Mouse (Mus musculus) fibroblast of lung, adult 2 months (primary cell): ENCODE measurements around the gene Nup85.
A peak's percentile ranks its signal among the peaks of the same experiment; 100 is the strongest.

Experiments used
- DNase-seq: peaks from one replicate; pipeline ENCODE4 v3.0.0-alpha.2; 2011; ENCODE audit warnings: low read depth

The Nup85 gene

DNA sequence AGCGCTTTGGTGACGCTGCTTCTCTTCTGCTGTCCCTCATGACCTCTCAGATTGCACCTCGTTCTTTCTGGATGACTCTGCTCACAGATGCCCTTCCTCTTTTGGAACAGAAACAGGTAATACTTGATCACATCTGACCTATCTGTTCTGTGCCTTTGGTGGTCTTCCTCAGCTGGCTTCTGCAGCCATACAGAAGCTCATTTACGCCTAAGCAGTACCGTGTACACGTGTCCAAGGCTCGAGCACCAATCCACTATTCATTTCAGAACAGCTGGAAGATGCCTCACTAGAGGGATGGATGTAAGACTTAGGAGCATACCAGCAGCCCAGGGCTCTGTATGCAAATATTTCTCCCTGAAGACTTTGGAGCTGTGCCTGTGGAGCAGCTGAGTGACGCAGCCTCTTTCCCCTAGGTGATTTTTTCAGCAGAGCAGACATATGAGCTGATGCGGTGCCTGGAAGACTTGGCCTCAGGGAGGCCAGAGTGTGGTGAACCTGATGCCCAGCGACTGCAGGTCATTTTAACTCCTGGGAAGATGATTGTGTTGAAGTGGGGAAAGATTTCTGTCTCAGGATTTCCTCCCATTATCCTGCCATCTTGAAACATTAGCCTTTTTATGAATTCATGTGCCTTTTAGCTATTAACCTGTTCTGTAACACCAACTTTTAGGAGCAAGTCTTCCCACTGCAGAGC lies 18.8 kb downstream of the Nup85 start:
- no peak for DNase-seq

DNA sequence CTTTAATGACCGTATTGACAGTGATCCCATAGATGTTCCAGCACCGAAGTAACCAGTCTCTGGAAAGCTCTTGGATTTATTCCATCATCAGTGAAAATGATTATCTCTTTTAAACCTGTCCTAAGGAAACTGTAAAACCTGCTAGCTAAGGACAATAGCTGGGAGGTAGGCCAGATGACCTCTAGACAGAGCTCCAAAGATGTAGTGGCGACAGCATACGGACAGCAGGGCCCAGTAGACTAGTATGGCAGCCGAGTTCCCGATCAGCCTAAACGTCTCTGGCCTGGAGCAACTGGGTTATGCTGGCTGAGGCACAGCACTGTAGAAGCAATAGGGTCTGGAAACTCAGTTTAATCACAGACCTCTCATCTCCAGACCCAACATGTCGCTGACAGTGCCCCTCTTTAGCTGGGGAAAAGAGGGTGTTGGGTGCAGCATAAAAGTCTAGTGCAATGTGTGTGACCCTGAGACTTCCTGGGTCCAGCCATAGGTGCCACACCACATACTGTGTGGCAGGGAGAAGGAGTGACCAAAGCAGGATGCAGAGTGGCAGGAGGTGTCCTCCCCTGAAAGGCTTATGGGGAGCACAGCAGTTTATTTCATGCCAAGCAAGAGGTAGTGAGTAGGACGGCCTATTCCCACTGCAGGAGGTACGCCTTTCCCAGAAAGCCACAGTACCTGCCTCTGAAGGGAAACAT lies 20.3 kb downstream of the Nup85 start:
- DNase-seq = no peak

GRCm38 (mm10) chr11:115585573-115586100 lies 21.4 kb downstream of the Nup85 start:
- no peak for DNase-seq

DNA sequence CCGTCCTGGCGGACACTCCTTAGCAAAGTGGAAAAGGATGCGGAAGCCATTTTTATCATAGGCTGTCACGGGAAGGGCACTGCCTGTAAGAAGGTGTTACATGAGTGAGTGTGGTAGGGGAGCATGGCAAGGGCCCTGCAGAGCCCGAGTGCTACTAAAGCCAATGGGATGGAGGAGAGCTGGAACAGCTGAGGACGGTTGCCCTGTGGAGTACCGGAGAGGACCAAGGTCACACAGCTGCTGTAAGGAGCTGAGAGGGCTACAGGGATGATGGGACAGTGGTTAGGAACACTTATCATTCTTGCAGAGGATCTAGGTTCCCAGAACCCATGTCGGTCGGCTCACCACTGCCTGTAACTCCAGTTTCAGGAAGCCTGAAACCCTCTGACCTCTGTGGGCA lies 22.2 kb downstream of the Nup85 start:
- no peak for DNase-seq

- DNase-seq = no peak
Measured at GRCm38 (mm10) chr11:115587984-115588383, 23.8 kb downstream of the Nup85 start.

- no peak for DNase-seq
Measured at GRCm38 (mm10) chr11:115590526-115591075, 26.4 kb downstream of the Nup85 start.

DNA sequence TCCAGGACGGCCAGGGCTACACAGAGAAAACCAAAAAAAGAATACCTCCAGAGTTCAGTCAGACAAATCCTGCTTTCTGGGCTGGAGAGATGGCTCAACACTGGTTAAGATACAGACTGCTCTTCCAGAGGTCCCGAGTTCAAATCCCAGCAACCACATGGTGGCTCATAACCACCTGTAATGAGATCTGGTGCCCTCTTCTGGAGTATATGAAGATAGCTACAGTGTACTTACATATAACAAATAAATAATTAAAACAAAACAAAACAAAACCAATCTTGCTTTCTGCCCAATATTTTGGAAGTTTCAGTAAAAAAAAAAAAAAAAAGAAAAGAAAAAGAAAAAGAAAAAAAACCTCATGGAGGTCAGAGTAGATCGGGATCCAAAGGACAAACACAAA lies 31.0 kb downstream of the Nup85 start:
- DNase-seq = no peak

- no peak for DNase-seq
Measured at GRCm38 (mm10) chr11:115598309-115598708, 34.1 kb downstream of the Nup85 start.

GRCm38 (mm10) chr11:115599722-115600121 lies 35.5 kb downstream of the Nup85 start:
- no peak for DNase-seq

DNA sequence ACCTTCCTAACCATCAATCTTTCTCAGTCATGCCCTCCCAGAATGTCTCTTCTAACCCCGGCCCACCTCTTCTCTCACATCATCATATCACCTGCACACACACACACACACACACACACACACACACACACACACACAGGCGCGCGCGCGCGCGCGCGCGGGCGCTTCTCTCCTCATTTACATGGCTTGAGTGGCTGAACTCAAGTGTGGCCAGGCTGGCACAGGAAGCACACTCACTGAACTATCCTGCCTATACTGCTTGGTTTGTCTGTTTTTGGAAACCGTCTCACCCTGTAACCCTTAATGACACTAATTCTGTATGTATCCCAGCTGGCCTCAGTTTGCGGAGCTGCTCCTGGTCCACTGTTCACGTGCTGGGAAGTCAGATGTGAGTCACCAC lies 36.5 kb downstream of the Nup85 start:
- no peak for DNase-seq

GRCm38 (mm10) chr11:115601174-115601573 lies 36.9 kb downstream of the Nup85 start:
- DNase-seq = no peak

DNA sequence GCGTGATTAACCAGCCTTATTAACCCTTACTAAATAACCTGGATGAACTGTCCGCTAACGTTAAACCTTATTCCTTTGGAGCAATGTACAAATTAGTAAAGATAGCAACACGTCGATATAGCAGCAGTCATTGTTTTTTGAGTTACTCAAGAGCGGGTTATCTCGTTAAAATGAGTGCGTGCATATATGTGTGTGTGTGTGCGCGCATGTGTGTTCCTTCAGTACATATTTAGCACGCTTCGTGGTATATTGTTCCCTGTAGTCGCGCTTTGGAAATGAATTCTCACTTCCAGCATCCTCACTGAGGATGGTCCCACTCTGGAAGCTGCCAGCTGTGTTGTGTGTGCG lies 38.9 kb downstream of the Nup85 start:
- no peak for DNase-seq

- peak; percentile 59 for DNase-seq
Measured at GRCm38 (mm10) chr11:115603476-115604303, 39.5 kb downstream of the Nup85 start, which contains the start of the genes Mrps7 and Gga3. Mrps7 (plus strand) TSS chr11:115603925. Gga3 (minus strand) TSS chr11:115604051.

DNA sequence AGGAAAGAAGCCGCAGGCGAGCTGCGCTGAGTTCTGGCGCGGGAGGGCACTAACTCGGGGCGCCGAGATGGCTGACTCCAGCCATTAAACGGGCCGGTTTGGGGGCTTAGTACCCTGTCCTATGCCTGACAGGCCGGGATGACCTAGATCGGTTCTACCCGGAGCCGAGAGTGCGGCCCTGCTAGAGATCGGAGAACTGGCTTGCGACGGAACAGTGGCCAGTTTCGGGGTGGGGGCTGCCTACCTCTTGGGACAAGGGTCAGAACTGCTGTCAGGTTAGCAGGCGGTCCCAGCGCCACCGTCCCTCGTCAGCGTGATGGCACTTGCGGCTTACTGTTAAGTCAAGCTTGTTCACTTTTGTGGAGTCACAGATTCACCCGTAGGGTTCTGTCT lies 40.1 kb downstream of the Nup85 start:
- DNase-seq = no peak

DNA sequence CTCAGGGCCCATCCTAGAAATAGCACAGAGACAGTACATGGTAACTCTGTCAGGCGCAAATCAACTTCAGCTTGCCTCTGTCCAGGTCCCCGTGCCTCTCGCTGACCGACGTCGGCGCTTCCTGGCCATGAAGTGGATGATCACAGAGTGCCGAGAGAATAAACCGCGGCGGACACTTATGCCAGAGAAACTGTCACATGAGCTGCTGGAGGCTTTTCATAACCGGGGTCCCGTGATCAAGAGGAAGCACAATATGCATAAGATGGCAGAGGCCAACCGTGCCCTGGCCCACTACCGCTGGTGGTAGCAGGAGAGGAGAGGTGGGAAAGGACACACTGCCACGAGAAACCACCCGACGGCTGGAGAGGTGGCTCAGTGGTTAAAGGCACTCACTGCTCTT lies 42.5 kb downstream of the Nup85 start:
- DNase-seq = no peak

DNA sequence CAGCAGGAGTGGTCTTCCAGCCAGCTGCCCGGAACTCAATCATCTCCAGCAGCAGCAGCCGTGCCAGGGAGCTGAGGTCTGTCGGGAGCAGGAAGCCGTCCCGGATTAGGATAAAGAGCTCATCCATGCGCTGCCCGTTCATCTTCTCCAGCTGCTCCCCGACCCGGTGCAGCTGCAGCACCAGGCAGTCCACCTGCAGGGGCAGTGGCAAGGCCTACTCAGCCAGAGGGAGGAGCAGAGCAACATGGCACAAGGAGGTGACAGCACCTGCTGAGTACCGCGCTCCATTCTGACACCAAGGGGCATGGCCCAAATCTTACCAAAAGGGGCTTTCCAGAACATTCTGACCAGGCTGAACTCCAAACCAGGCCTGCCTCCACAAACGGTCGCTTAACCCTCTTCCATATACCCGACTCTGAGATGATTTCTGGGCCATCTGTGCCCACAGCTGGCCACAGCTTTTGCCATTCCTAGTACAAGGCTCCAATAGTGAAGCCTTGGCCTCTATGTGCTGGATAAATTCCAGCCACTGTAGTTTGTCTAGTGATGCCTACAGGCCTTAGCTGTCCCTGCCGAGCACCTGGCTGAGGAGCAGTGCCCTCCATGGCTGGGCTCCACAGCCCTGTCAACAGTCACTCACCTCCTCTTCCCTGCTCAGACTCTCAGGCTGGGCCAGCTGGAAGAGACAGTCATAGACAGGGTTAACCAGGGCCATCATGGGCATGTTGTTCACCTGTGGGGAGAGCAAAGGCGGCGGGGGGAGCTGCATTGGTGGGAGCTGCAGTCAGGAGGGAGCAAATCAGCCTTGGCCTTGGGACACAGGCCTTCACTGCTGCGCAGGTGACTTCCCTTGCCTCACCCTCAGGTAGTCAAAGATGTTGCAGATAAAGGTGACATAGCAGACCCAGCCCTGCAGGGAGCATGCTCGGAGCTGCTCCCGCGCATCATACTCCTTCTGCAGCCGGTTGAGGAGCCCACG lies 44.5 kb downstream of the Nup85 start:
- DNase-seq = no peak

GRCm38 (mm10) chr11:115609576-115609975 lies 45.3 kb downstream of the Nup85 start:
- DNase-seq = no peak

GRCm38 (mm10) chr11:115611173-115611572 lies 46.9 kb downstream of the Nup85 start:
- DNase-seq = no peak

- no peak for DNase-seq
Measured at GRCm38 (mm10) chr11:115612059-115612409, 47.8 kb downstream of the Nup85 start.

DNA sequence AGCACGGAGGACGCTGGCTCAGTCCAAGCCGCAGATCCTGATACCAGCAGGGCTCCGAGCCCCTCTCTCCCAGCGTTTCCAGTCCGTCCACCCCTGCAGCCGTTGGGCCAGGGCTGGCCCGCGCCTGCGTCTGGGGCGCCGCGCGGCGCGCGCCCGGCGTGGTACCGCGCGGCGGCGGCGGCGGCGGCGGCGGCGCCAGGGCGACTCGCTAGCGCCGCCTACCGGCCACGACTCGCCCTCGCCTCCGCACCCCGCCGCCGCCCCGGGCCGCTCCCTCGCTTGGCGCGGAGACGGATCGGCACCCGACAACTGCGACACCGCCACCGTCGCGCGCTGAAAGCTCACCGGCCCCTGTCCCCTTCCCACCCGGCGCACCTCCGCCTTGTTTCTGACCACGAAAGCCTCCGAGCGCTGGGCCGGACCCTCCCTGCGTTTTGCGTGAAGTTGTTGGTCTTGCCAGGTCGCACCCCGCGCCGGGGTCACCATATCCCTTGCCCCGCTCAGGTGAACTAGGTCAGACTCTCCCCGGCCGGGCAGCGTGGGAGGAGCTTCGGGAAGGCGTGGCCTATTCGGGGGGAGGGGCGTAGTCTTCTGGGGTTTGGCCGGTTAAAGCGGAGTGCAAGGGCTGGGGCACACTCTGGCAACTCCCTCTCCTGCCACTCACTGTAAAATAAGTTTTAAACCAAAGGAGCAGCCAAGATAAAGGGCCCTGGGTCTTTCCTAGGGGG lies 48.3 kb downstream of the Nup85 start, which contains the start of gene Mif4gd:
Mif4gd (minus strand) TSS at position 560 of the 728 bp plus-strand sequence.
- DNase-seq = peak; percentile 45
